Mouse (Mus musculus) stomach, postnatal 0 days (tissue): ENCODE measurements at regions not wholly inside any gene's neighbourhood (a gene's known extent, or its start where the extent isn't known, plus 50 kb on each side); places are given as distances from the start of the nearest gene placed in this dataset.

Source experiments
- ATAC-seq: fragments of 200-750 bp; cut with Nextera tagmentation; 2 replicates; pipeline ENCODE4 v1.8.0; 2017; ENCODE audit not compliant: low FRiP score, low TSS enrichment
- DNase-seq: peaks from one replicate; pipeline ENCODE4 v3.0.0-alpha.2; 2016; ENCODE audit warnings: low spot score
- H3K27ac ChIP-seq: fragments of 300-500 bp; sonication (generic); replicated peaks from 2 replicates; pipeline ENCODE4 v1.5.1; 2014; ENCODE audit warnings: mild to moderate bottlenecking, control low read depth
- H3K27me3 ChIP-seq: fragments of 300-500 bp; sonication (generic); 2 replicates; pipeline ENCODE4 v1.6.1; 2014; ENCODE audit warnings: low read length; ENCODE audit not compliant: control insufficient read depth, insufficient read depth
- H3K36me3 ChIP-seq: fragments of 300-500 bp; sonication (generic); 2 replicates; pipeline ENCODE4 v1.6.1; 2014; ENCODE audit warnings: low read length, mixed read lengths; ENCODE audit not compliant: control insufficient read depth, insufficient read depth
- H3K4me1 ChIP-seq: fragments of 300-500 bp; sonication (generic); replicated peaks from 2 replicates; pipeline ENCODE4 v1.6.1; 2014; ENCODE audit warnings: antibody characterized with exemption; ENCODE audit not compliant: control insufficient read depth, insufficient read depth
- H3K4me2 ChIP-seq: fragments of 300-500 bp; sonication (generic); replicated peaks from 2 replicates; pipeline ENCODE4 v1.6.1; 2014; ENCODE audit warnings: low read depth, mild to moderate bottlenecking, control low read depth, moderate library complexity
- H3K4me3 ChIP-seq: fragments of 300-500 bp; sonication (generic); 2 replicates; pipeline ENCODE4 v1.5.1; 2014; ENCODE audit warnings: low read depth, low read length, control low read depth
- H3K9ac ChIP-seq: fragments of 300-500 bp; sonication (generic); 2 replicates; pipeline ENCODE4 v1.6.1; 2014; ENCODE audit warnings: mild to moderate bottlenecking, low read length, control low read depth, mixed read lengths
- H3K9me3 ChIP-seq: fragments of 300-500 bp; sonication (generic); 2 replicates; pipeline ENCODE4 v1.6.1; 2016; ENCODE audit warnings: low read length; ENCODE audit not compliant: control insufficient read depth
- CTCF ChIP-seq: IDR thresholded peaks from 2 replicates; pipeline ENCODE4 v1.5.1; 2016; ENCODE audit warnings: antibody characterized with exemption, low read depth, mild to moderate bottlenecking, moderate library complexity
- EP300 ChIP-seq: optimal IDR thresholded peaks from 2 replicates; pipeline ENCODE3; 2016; ENCODE audit warnings: antibody characterized with exemption
- WGBS: fragments of 180-500 bp; shearing (Covaris S2); extraction: QIAGEN DNeasy Blood & Tissue Kit; methylation state at CpG from one replicate; pipeline ENCODE4 v1.1.7; 2014; 5-methylcytosine and 5-hydroxymethylcytosine counted together

- no peak for TF ChIP-seq CTCF
- TF ChIP-seq EP300 = no peak
- no peak overlapping the region for H3K9ac ChIP-seq
- DNase-seq = no peak
- no peak overlapping the region for H3K4me2 ChIP-seq
- no peaks in the 10 kb centered on the region for H3K36me3 ChIP-seq
- no peaks in the 10 kb centered on the region for H3K27me3 ChIP-seq
- ATAC-seq = no peak
- no peak overlapping the region for H3K27ac ChIP-seq
- WGBS = 23% methylated on average over 4 of the region's 4 CpGs
- no peak overlapping the region for H3K4me3 ChIP-seq
- H3K9me3 ChIP-seq = no peaks in the 10 kb centered on the region
- H3K4me1 ChIP-seq = no peaks in the 10 kb centered on the region
These were observed 116.7 kb downstream of the Phlda1 start for GRCm38 (mm10) chr10:111622789-111623188.

- Histone ChIP-seq H3K36me3 (no peaks in the 10 kb centered on the region), H3K4me2 (no peak overlapping the region), H3K4me1 (no peaks in the 10 kb centered on the region), H3K4me3 (no peak overlapping the region), H3K27ac (no peak overlapping the region), H3K27me3 (no peaks in the 10 kb centered on the region), H3K9ac (no peak overlapping the region), H3K9me3 (no peaks in the 10 kb centered on the region)
- WGBS = 56% methylated on average over 2 of the region's 2 CpGs
- DNase-seq (no peak), ATAC-seq (no peak)
- no peak for TF ChIP-seq EP300
- TF ChIP-seq CTCF = no peak
These were observed 117.9 kb downstream of the Phlda1 start for GRCm38 (mm10) chr10:111624021-111624420.

GRCm38 (mm10) chr10:111624624-111625023, 118.5 kb downstream of the Phlda1 start:
- H3K4me2 ChIP-seq = no peak overlapping the region
- no peak overlapping the region for H3K9ac ChIP-seq
- no peaks in the 10 kb centered on the region for H3K27me3 ChIP-seq
- WGBS = 75% methylated on average over 7 of the region's 7 CpGs
- DNase-seq (no peak), ATAC-seq (no peak)
- H3K36me3 ChIP-seq = no peaks in the 10 kb centered on the region
- no peak overlapping the region for H3K27ac ChIP-seq
- TF ChIP-seq CTCF = no peak
- H3K4me3 ChIP-seq = no peak overlapping the region
- no peaks in the 10 kb centered on the region for H3K9me3 ChIP-seq
- no peaks in the 10 kb centered on the region for H3K4me1 ChIP-seq

- H3K27ac ChIP-seq = no peak overlapping the region
- H3K4me1 ChIP-seq = no peaks in the 10 kb centered on the region
- H3K4me3 ChIP-seq = no peak overlapping the region
- H3K9ac ChIP-seq = no peak overlapping the region
- TF ChIP-seq CTCF = no peak
- TF ChIP-seq EP300 = no peak
- DNase-seq (no peak), ATAC-seq (no peak)
- H3K36me3 ChIP-seq = no peaks in the 10 kb centered on the region
- no peaks in the 10 kb centered on the region for H3K27me3 ChIP-seq
- WGBS = 94% methylated on average over 11 of the region's 11 CpGs
- H3K9me3 ChIP-seq = no peaks in the 10 kb centered on the region
- H3K4me2 ChIP-seq = no peak overlapping the region
These were observed 119.5 kb downstream of the Phlda1 start for GRCm38 (mm10) chr10:111625573-111625972.

GRCm38 (mm10) chr10:111626009-111626408, 119.9 kb downstream of the Phlda1 start:
- Histone ChIP-seq H3K27ac (no peak overlapping the region), H3K4me3 (no peak overlapping the region), H3K4me1 (no peaks in the 10 kb centered on the region), H3K4me2 (no peak overlapping the region), H3K27me3 (no peaks in the 10 kb centered on the region), H3K36me3 (no peaks in the 10 kb centered on the region), H3K9me3 (no peaks in the 10 kb centered on the region), H3K9ac (no peak overlapping the region)
- no peak for DNase-seq
- TF ChIP-seq CTCF (no peak), EP300 (no peak)
- ATAC-seq = no peak
- 90% methylated on average over 6 of the region's 6 CpGs for WGBS

GRCm38 (mm10) chr10:111636283-111636682, 130.2 kb downstream of the Phlda1 start:
- 72% methylated on average over 14 of the region's 14 CpGs for WGBS

More at GRCm38 (mm10) chr10:111636283-111636682, 130.2 kb downstream of the Phlda1 start:
- H3K4me2 ChIP-seq = no peak overlapping the region
- no peaks in the 10 kb centered on the region; the same call in 1 of the 2 replicates for H3K4me1 ChIP-seq
- no peaks in the 10 kb centered on the region for H3K36me3 ChIP-seq
- no peak overlapping the region; the same call in 1 of the 2 replicates for H3K27ac ChIP-seq
- no peak overlapping the region for H3K4me3 ChIP-seq
- no peaks in the 10 kb centered on the region for H3K27me3 ChIP-seq
- no peak for DNase-seq
- H3K9ac ChIP-seq = no peak overlapping the region
- TF ChIP-seq EP300 (no peak), CTCF (peak; percentile 41; the same call in 1 of the 2 replicates)
- ATAC-seq = no peak
- no peaks in the 10 kb centered on the region for H3K9me3 ChIP-seq
